Mouse (Mus musculus) testis, adult 2 months (tissue): ENCODE data around the gene Frzb. TPM values are rescaled to one million over a fixed set of nuclear protein-coding genes. Genes with fewer than 3 reads are reported as not detected.

Source experiments
- H3K27ac ChIP-seq: fragments of 200-500 bp; 2 replicates; pipeline ENCODE4 v1.5.1; 2012; ENCODE audit warnings: low read depth, low read length; ENCODE audit not compliant: control insufficient read depth, insufficient read depth
- H3K27me3 ChIP-seq: fragments of 200-500 bp; 2 replicates; pipeline ENCODE4 v1.6.1; 2012; ENCODE audit warnings: mild to moderate bottlenecking, low read length, moderate library complexity; ENCODE audit not compliant: control insufficient read depth, insufficient read depth
- H3K36me3 ChIP-seq: fragments of 200-500 bp; 2 replicates; pipeline ENCODE4 v1.6.1; 2012; ENCODE audit warnings: mild to moderate bottlenecking, low read length; ENCODE audit not compliant: control insufficient read depth, insufficient read depth
- H3K4me1 ChIP-seq: fragments of 200-500 bp; 2 replicates; pipeline ENCODE4 v1.6.1; 2012; ENCODE audit warnings: low read length; ENCODE audit not compliant: control insufficient read depth, insufficient read depth
- H3K4me3 ChIP-seq: fragments of 200-500 bp; 2 replicates; pipeline ENCODE4 v1.5.1; 2012; ENCODE audit warnings: low read depth, mild to moderate bottlenecking, low read length, moderate library complexity, mixed read lengths; ENCODE audit not compliant: control insufficient read depth
- CTCF ChIP-seq: fragments of 200-500 bp; IDR thresholded peaks from 2 replicates; pipeline ENCODE4 v1.5.1; 2012; ENCODE audit warnings: low read depth, mild to moderate bottlenecking, inconsistent platforms, low read length, moderate library complexity; ENCODE audit not compliant: control insufficient read depth, insufficient read depth, insufficient replicate concordance
- POLR2A ChIP-seq: fragments of 200-500 bp; IDR thresholded peaks from 2 replicates; pipeline ENCODE4 v1.6.1; 2012; ENCODE audit warnings: low read depth, mild to moderate bottlenecking, inconsistent platforms, low read length, moderate library complexity; ENCODE audit not compliant: control insufficient read depth
- polyA plus RNA-seq: library from polyadenylated mRNA; depleted of rRNA; stranded (reverse); fragments of >200 nt; gene quantifications from 2 replicates; pipeline ENCODE4 v1.2.3, GENCODE M21; 2012

Frzb gene
- polyA plus RNA-seq, 1 experiment = 4.0 TPM

- Histone ChIP-seq H3K4me1 (peaks cover 3% of the 10 kb centered on the region), H3K27me3 (no peaks in the 10 kb centered on the region), H3K36me3 (no peaks in the 10 kb centered on the region), H3K27ac (peak overlapping the region; percentile 10), H3K4me3 (no peak overlapping the region)
- TF ChIP-seq CTCF = no peak
These were observed 14.4 kb upstream of the Frzb start for GRCm38 (mm10) chr2:80461827-80462226.

GRCm38 (mm10) chr2:80448231-80448630 is 806 bp upstream of the Frzb start:
- H3K4me1 ChIP-seq = peaks cover 16% of the 10 kb centered on the region
- TF ChIP-seq CTCF (no peak), POLR2A (no peak)
- H3K36me3 ChIP-seq = no peaks in the 10 kb centered on the region
- H3K4me3 ChIP-seq = no peak overlapping the region; the same call in 1 of the 2 replicates
- H3K27ac ChIP-seq = no peak overlapping the region
- H3K27me3 ChIP-seq = peaks cover 2% of the 10 kb centered on the region; the same call in 1 of the 2 replicates

DNA sequence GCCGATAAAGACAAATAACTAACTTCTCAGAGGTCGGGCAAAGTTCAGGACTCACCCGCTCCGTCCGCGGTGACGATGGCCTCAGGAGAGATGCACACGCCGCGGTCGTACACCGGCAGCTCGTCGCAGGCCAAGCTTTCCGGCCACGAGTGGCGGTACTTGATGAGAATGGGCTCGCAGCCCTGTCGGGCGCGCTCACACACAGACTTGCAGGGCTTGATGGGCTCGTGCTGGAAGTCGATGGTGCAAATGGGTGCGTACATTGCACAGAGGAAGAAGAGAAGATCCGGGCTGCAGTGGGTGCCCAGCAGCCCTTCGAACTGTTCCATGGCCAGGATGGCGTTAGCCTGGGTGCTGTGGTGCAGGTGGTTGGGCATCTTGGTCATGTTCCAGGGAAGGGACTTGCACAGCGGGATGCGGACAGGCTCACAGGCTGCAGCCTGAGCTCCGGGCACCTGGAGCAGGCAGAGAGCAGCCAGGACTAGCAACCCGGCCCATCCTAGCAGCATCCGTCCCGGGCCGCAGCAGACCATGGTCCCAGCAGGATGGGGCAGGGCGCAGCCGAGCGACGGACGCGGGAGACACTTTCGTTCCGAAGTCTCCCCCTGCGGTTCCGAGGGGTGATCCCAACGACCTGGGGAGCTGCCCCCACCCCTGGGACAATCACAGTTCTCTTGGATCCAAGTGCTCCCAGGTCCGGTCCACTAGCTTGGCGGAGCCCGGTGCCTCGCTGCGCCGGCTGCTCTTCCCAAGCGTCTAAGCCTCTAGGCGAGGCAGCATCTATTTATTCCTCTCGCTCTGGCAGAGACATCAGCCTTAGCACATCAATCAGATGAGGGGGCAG is 895 bp downstream of the Frzb start:
- H3K36me3 ChIP-seq = no peaks in the 10 kb centered on the region
- TF ChIP-seq POLR2A (no peak), CTCF (no peak)
- H3K27ac ChIP-seq = no peak overlapping the region
- H3K27me3 ChIP-seq = peaks cover 2% of the 10 kb centered on the region; the same call in 1 of the 2 replicates
- peaks cover 16% of the 10 kb centered on the region for H3K4me1 ChIP-seq
- H3K4me3 ChIP-seq = peak overlapping the region; percentile 54

DNA sequence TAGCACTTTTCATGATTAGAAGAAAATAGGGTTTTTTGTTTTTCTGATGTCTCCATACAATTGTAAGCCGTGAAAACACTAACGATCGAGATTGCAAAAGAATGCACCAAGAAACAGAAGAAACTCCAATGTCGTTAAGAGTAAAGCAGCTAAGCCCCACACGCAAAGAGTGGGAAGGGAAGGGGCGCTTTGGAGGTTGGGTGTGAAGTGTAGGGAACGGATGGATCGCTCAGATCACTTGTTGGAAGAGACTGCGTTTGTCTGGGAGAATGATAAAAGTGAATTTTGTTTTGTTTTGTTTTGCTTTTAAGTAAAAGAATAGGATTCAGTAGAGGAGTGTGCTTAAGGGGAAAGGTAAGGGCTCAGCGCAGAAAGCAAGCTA is 1.5 kb downstream of the Frzb start:
- Histone ChIP-seq H3K27ac (no peak overlapping the region), H3K4me3 (peak overlapping the region; percentile 54), H3K27me3 (peaks cover 2% of the 10 kb centered on the region; the same call in 1 of the 2 replicates), H3K4me1 (peaks cover 16% of the 10 kb centered on the region), H3K36me3 (no peaks in the 10 kb centered on the region)
- no peak for TF ChIP-seq CTCF
- TF ChIP-seq POLR2A = no peak

DNA sequence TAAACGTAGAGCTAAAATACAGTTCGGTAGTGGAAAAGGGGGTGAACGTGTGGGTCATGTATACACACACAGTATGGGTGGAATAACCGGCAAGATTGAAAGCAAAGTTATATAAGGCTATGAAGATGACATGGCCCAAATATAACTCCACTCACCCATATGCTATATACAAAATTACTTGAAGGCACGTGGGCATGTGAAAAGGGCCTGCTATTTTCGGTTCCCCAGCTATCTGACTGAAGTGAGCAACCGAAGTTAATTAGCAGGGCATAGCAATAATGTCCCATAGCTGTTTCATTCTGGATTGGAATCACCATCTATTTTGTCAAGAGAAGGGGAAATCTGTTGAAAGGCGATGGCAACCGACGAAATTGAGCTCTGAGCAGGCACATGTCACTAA is 1.9 kb downstream of the Frzb start:
- no peaks in the 10 kb centered on the region for H3K36me3 ChIP-seq
- no peak overlapping the region for H3K27ac ChIP-seq
- H3K27me3 ChIP-seq = peaks cover 2% of the 10 kb centered on the region; the same call in 1 of the 2 replicates
- peaks cover 16% of the 10 kb centered on the region for H3K4me1 ChIP-seq
- no peak overlapping the region for H3K4me3 ChIP-seq
- TF ChIP-seq CTCF (no peak), POLR2A (no peak)

GRCm38 (mm10) chr2:80444418-80445365 is 2.7 kb downstream of the Frzb start:
- no peaks in the 10 kb centered on the region for H3K36me3 ChIP-seq
- no peak overlapping the region for H3K27ac ChIP-seq
- no peak overlapping the region for H3K4me3 ChIP-seq
- TF ChIP-seq CTCF (no peak), POLR2A (no peak)
- peaks cover 2% of the 10 kb centered on the region; the same call in 1 of the 2 replicates for H3K27me3 ChIP-seq
- H3K4me1 ChIP-seq = peaks cover 16% of the 10 kb centered on the region

DNA sequence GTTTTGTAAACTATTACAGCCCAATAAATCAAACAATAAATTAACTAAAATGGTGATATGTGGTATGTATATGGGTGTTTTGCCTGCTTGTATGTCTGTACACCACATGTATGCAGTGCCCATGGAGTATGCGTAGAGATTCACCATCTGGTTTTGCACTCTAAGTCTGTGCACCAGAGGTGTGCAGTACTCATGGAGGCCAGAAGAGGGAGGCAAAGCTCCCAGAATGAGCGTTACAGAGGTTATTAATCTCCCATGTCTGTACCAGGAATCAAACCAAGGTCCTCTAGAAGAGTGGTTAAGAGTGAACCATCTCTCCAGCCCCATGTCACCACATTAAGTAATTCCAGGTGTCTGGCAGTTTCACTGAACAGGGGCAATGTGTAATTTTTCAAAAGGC is 3.5 kb downstream of the Frzb start:
- no peak overlapping the region for H3K27ac ChIP-seq
- H3K27me3 ChIP-seq = peaks cover 2% of the 10 kb centered on the region; the same call in 1 of the 2 replicates
- no peak overlapping the region for H3K4me3 ChIP-seq
- peaks cover 16% of the 10 kb centered on the region for H3K4me1 ChIP-seq
- H3K36me3 ChIP-seq = no peaks in the 10 kb centered on the region
- no peak for TF ChIP-seq POLR2A
